Mouse (Mus musculus) thymus, postnatal 36 days (tissue): Measurements from ENCODE around the gene 1700123L14Rik.
"Not testable (repeated sequence)": the region's sequence is repeated elsewhere in the genome, so short reads cannot be mapped to it uniquely, and the experiment has no call there.

Experiments
- DNase-seq, 2 experiments: peaks; one replicate each; pipeline ENCODE4 v3.0.0; 2022; ENCODE audit warnings: mixed read lengths in 2 of 2

The 1700123L14Rik gene

DNA sequence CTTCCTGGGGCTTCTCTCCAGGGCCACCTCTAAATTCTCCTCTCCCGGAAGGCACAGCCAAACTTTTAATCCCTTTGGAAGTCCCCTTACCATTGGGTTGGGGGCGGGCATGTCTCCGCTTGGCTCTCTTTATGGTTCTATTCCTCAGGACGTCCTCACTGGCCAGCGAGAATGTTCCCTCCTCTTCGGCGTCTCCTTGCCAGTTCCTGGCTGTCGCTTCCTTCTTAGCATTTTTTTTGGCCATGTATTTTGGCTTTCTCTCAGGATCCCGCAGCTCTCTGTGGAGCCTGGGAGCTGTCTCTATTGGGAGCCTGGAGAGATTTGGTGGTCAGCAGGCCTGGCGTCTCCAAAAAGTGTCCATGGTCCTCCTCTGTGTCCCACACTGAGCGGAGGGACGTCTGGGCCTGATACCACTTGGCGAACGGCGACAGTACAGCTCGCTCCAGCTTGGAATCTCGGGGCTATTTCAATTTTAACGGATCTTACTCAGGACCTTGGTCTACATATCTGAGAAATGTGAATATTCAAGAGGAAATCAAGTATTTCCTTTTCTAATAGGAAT lies at the start of gene 1700123L14Rik:
1700123L14Rik (minus strand) TSS at position 426 of the 562 bp plus-strand sequence.
- DNase-seq: no peak

- DNase-seq: no peak
These were observed 39.4 kb upstream of the 1700123L14Rik start for GRCm38 (mm10) chr6:96205395-96205794.

DNA sequence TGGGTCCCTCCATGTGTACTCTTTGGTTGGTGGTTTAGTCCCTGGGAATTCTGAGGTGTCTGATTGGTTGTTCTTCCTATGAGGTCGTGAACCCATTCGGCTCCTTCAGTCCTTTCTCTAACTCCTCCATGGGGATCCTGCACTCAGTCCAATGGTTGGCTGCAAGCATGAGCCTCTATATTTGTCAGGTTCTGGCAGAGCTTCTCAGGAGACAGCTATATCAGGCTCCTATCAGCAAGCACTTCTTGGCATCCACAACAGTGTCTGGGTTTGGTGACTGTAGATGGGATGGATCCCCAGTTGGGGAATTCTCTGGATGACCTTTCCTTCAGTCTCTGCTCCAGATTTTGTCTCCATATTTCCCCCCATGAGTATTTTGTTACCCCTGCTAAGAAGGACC lies 32.9 kb upstream of the 1700123L14Rik start:
- DNase-seq: not testable (repeated sequence)

GRCm38 (mm10) chr6:96186517-96186916 lies 20.5 kb upstream of the 1700123L14Rik start:
- no peak for DNase-seq

- no peak for DNase-seq
These were observed 17.3 kb upstream of the 1700123L14Rik start for GRCm38 (mm10) chr6:96183392-96183791.

DNA sequence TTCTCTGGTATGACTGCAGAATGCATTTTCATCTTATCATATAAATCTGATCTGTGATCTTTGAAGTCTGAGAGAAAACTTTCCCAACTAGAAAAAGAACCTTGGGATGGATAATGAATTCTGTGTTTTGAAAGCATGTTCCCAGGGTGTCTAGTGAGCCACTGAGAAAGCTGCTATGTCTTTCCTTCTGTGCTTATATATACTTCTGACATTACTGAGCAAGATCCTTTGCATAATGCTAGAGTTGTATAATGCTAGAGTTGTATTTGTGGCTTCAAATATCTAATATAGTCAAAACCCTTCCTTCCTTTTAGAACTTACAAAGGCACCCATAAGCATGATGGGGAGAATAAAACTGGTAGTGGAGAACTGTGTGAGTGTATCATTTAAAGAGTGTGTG lies 12.5 kb upstream of the 1700123L14Rik start:
- no peak for DNase-seq

DNA sequence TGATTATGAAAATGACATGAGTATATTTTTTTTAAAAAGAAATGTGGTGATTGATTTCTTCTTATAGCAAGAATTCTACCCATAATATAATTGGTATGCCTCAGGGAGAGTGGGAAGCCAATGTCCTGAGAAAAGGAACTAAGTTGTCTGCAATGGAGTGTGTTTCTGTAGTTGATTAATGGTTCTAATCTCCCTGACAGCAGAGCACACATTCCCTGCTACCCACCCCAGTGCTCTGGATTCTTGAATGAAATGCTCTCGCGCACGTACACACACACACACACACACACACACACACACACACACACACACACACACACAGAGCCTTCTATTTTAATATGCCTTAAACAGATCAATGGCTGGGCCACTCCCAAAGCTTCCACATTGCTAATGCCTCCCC lies 7.6 kb upstream of the 1700123L14Rik start:
- DNase-seq: no peak

DNA sequence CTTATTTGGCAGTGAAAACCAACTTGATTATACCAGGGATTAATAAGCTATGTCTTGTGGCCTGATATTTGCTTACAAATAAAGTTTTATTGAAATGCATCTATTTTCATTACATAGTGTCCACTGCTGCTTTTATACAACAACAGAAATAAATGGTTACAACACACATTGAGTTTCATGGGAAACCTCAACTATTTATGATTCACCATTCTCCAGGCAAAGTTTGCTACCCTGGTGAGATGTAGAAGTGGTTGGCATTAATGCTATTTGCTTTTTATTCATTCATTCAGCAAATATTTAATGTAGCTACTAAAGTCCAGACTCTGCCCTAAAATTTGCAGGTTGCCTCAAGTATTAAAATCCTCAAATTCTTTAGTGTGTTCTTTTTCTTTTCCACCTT lies 988 bp upstream of the 1700123L14Rik start:
- DNase-seq: no peak

DNA sequence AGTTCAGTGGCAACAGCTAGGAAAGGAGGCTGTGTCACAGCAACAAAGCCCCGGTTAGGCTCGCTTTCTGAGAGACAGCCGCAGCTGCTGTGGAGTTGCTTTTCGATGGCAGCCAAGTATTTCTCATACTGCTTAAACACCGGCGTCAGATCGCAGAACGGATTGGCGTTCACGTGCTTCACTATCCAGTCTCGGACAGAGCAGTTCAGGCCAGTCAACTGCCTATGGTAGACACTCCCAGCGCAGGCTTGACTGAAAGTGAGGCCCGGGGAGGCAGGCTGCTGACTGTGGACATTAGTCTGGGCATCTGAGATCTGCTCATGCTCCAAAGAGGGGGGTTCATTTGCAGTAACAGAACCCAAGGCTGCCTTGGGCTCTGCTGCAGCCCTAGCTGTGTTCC lies 640 bp downstream of the 1700123L14Rik start:
- no peak for DNase-seq

- no peak for DNase-seq
These were observed 22.7 kb downstream of the 1700123L14Rik start for GRCm38 (mm10) chr6:96143326-96143725.

- peak in 1 of 2 experiments; percentile 3 for DNase-seq
These were observed 49.3 kb downstream of the 1700123L14Rik start for GRCm38 (mm10) chr6:96116534-96117272.

DNA sequence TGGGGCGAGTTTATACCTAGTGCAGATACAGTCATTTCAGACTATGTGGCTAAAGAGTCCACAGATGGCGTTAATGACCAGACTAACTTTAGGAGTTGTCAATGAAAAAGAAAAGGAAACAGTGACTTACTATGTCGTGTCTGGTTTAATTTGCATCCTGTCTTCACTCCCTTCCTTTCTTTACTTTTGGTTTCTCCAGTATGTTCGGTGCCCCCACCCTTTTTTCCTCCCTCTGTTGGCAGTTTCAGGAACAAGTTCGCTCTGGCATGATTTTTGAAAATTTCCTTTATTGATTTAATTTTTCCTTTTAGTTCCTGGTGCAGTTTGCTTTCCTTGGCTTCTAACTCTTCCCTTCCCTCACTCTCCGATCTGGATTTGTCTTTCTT lies 49.9 kb downstream of the 1700123L14Rik start:
- DNase-seq: no peak
